Mouse (Mus musculus): Measurements from ENCODE around the gene Klf8. TPM values are rescaled to one million over a fixed set of nuclear protein-coding genes. Genes with fewer than 3 reads are reported as not detected.
"Not testable (repeated sequence)": the region's sequence is repeated elsewhere in the genome, so short reads cannot be mapped to it uniquely, and the experiment has no call there.

The Klf8 gene
- under 1 TPM; 0.22 to 0.31 TPM for total RNA-seq (2021)

- intact Hi-C loops (cut with DNase I): no loop called here
- no peak for DNase-seq (ENCODE audit: low spot score)
These were observed at the start of gene Klf8 for GRCm38 (mm10) chrX:153237304-153237919. Gene Klf8, plus strand, starts transcription at chrX:153237466.

GRCm38 (mm10) chrX:153199185-153199584 lies 38.1 kb upstream of the Klf8 start:
- DNase-seq (ENCODE audit: low spot score); intact Hi-C loops (cut with DNase I): not testable (repeated sequence)

- no peak for DNase-seq (ENCODE audit: low spot score)
- intact Hi-C loops (cut with DNase I): no loop called here
These were observed 26.2 kb upstream of the Klf8 start for GRCm38 (mm10) chrX:153211101-153211500.

- no peak for DNase-seq (ENCODE audit: low spot score)
- intact Hi-C loops (cut with DNase I): no loop called here
These were observed 6.0 kb upstream of the Klf8 start for GRCm38 (mm10) chrX:153231240-153231639.

- DNase-seq (ENCODE audit: low spot score): no peak
- intact Hi-C loops (cut with DNase I): no loop called here
These were observed 4.0 kb upstream of the Klf8 start for GRCm38 (mm10) chrX:153233255-153233654.

- DNase-seq (ENCODE audit: low spot score): no peak
- intact Hi-C loops (cut with DNase I): no loop called here
These were observed 746 bp downstream of the Klf8 start for GRCm38 (mm10) chrX:153237920-153238504.

- no peak for DNase-seq (ENCODE audit: low spot score)
- intact Hi-C loops (cut with DNase I): no loop called here
These were observed 17.0 kb downstream of the Klf8 start for GRCm38 (mm10) chrX:153254256-153254655.

GRCm38 (mm10) chrX:153255504-153255903 lies 18.2 kb downstream of the Klf8 start:
- no peak for DNase-seq (ENCODE audit: low spot score)

GRCm38 (mm10) chrX:153282185-153282584 lies 44.9 kb downstream of the Klf8 start:
- intact Hi-C loops (cut with DNase I): no loop called here
- DNase-seq (ENCODE audit: low spot score): no peak

More at GRCm38 (mm10) chrX:153255504-153255903, 18.2 kb downstream of the Klf8 start:
- intact Hi-C loops (cut with DNase I): no loop called here

GRCm38 (mm10) chrX:153311356-153311755 lies 74.1 kb downstream of the Klf8 start:
- intact Hi-C loops (cut with DNase I): no loop called here
- no peak for DNase-seq (ENCODE audit: low spot score)

GRCm38 (mm10) chrX:153323105-153323504 lies 85.8 kb downstream of the Klf8 start:
- intact Hi-C loops (cut with DNase I): no loop called here
- DNase-seq (ENCODE audit: low spot score): no peak

GRCm38 (mm10) chrX:153334140-153334539 lies 96.9 kb downstream of the Klf8 start:
- DNase-seq (ENCODE audit: low spot score); intact Hi-C loops (cut with DNase I): not testable (repeated sequence)

GRCm38 (mm10) chrX:153359331-153360215 lies 122.3 kb downstream of the Klf8 start:
- DNase-seq (ENCODE audit: low spot score): no peak
- intact Hi-C loops (cut with DNase I): loop anchor here (10.0 kb wide), 1 partner anchor 355 kb away; the partner anchor contains the start of gene Usp51

- intact Hi-C loops (cut with DNase I): loop anchor here (10.0 kb wide), 1 partner anchor 355 kb away; the partner anchor contains the start of gene Usp51
- no peak for DNase-seq (ENCODE audit: low spot score)
These were observed 122.9 kb downstream of the Klf8 start for GRCm38 (mm10) chrX:153360216-153360590.

- DNase-seq (ENCODE audit: low spot score): no peak
- intact Hi-C loops (cut with DNase I): loop anchor here (10.0 kb wide), 1 partner anchor 356 kb away; the partner anchor contains the start of gene Usp51
These were observed 123.5 kb downstream of the Klf8 start for GRCm38 (mm10) chrX:153360666-153361269.

GRCm38 (mm10) chrX:153366754-153367153 lies 129.5 kb downstream of the Klf8 start:
- no peak for DNase-seq (ENCODE audit: low spot score)

GRCm38 (mm10) chrX:153369780-153370179 lies 132.5 kb downstream of the Klf8 start:
- DNase-seq (ENCODE audit: low spot score): no peak
- intact Hi-C loops (cut with DNase I): loop anchor here (5.0 to 10.0 kb wide), 2 partner anchors 365 to 452 kb away; partner anchors contain the start of gene Usp51

More at GRCm38 (mm10) chrX:153366754-153367153, 129.5 kb downstream of the Klf8 start:
- intact Hi-C loops (cut with DNase I): loop anchor here (1.0 to 10.0 kb wide), 3 partner anchors 211 to 449 kb away; partner anchors contain the start of gene Usp51

- intact Hi-C loops (cut with DNase I): no loop called here
- no peak for DNase-seq (ENCODE audit: low spot score)
These were observed 137.8 kb downstream of the Klf8 start for GRCm38 (mm10) chrX:153375105-153375504.

- DNase-seq (ENCODE audit: low spot score): no peak
- intact Hi-C loops (cut with DNase I): no loop called here
These were observed 144.5 kb downstream of the Klf8 start for GRCm38 (mm10) chrX:153381753-153382152.

GRCm38 (mm10) chrX:153389291-153389690 lies 152.0 kb downstream of the Klf8 start:
- DNase-seq (ENCODE audit: low spot score): no peak
- intact Hi-C loops (cut with DNase I): loop anchor here (2.0 to 5.0 kb wide), 2 partner anchors 118 to 328 kb away; no protein-coding TSS in a partner anchor

All from heart, postnatal 25 days (tissue).